Mouse (Mus musculus): ENCODE measurements around the gene Foxi2. TPM values are rescaled to one million over a fixed set of nuclear protein-coding genes. Genes with fewer than 3 reads are reported as not detected.

Gene Foxi2
- total RNA-seq, 2 experiments from 2014 or later: not detected

Other genes starting within 250 kb of the Foxi2 start
- 1 to 10 TPM in 1 of 2 experiments, under 1 TPM in 1; 0.62 to 1.2 TPM for gene Nps, start 151.6 kb upstream of the Foxi2 start, total RNA-seq (2021)
- 1 to 10 TPM in 1 of 2 experiments, not detected in 1; 3.8 TPM for gene Clrn3, start 118.3 kb downstream of the Foxi2 start, total RNA-seq (2021)
- 1 to 10 TPM; 6.6 to 7.7 TPM for gene Ptpre, start 127.2 kb downstream of the Foxi2 start, total RNA-seq (2021)

Data from adrenal gland, postnatal 4 days (tissue).